Mouse (Mus musculus) CH12.LX (cell line): ENCODE measurements around the gene Gpr68. TPM values are rescaled to one million over a fixed set of nuclear protein-coding genes. Genes with fewer than 3 reads are reported as not detected.

Source experiments
- DNase-seq: peaks from one replicate; pipeline ENCODE4 v3.0.0-alpha.2; 2013; ENCODE audit errors: extremely low read depth
- H3K27ac ChIP-seq: 2 replicates; pipeline ENCODE4 v1.5.1; 2012; ENCODE audit warnings: low read depth, mild to moderate bottlenecking, control low read depth, moderate library complexity; ENCODE audit not compliant: insufficient read depth
- H3K27me3 ChIP-seq: replicated peaks from 2 replicates; pipeline ENCODE3; 2012; ENCODE audit warnings: inconsistent platforms
- H3K36me3 ChIP-seq, 2 experiments: replicated peaks in 1 of 2; 2 replicates each; pipeline versions ENCODE3 to v1.6.1; 2012; ENCODE audit warnings: inconsistent platforms in 1 of 2, low read length in 1 of 2, mild to moderate bottlenecking in 1 of 2, mixed read lengths in 1 of 2, moderate library complexity in 1 of 2; ENCODE audit not compliant: control insufficient read depth in 1 of 2, insufficient read depth in 1 of 2
- H3K4me1 ChIP-seq, 2 experiments: 2 replicates each; pipeline ENCODE4 v1.6.1; 2012; ENCODE audit warnings: inconsistent platforms in 1 of 2, moderate library complexity in 1 of 2; ENCODE audit not compliant: insufficient read depth in 2 of 2, control insufficient read depth in 1 of 2
- H3K4me2 ChIP-seq: 2 replicates; pipeline ENCODE4 v1.6.1; 2012; ENCODE audit warnings: low read depth, mild to moderate bottlenecking, control low read depth; ENCODE audit not compliant: poor library complexity, insufficient read depth, severe bottlenecking
- H3K4me3 ChIP-seq, 3 experiments: fragments of 150-350 bp in 1 of 3; sonication (generic) in 1 of 3; replicated peaks in 1 of 3; 2 replicates each; pipeline versions ENCODE3 to v1.5.1; 2011 to 2012; ENCODE audit warnings: low read depth in 2 of 3, low read length in 2 of 3, mild to moderate bottlenecking in 2 of 3, moderate library complexity in 2 of 3, control low read depth in 1 of 3, improper control_type of control experiment in 1 of 3, inconsistent platforms in 1 of 3, mixed read lengths in 1 of 3; ENCODE audit not compliant: poor library complexity in 1 of 3
- H3K79me2 ChIP-seq: replicated peaks from 2 replicates; pipeline ENCODE4 v1.6.1; 2012; ENCODE audit warnings: mild to moderate bottlenecking, moderate library complexity; ENCODE audit not compliant: control insufficient read depth, poor library complexity, insufficient read depth, severe bottlenecking; ENCODE audit errors: extremely low read depth
- H3K9ac ChIP-seq: 2 replicates; pipeline ENCODE4 v1.6.1; 2012; ENCODE audit warnings: low read depth, mild to moderate bottlenecking, control low read depth, moderate library complexity; ENCODE audit not compliant: insufficient read depth
- H3K9me3 ChIP-seq: replicated peaks from 2 replicates; pipeline ENCODE3; 2012; ENCODE audit warnings: low read length, inconsistent platforms, mixed read lengths
- CTCF ChIP-seq, 2 experiments: IDR thresholded peaks in 1 of 2; conservative IDR thresholded peaks in 1 of 2; 2 replicates each; pipeline ENCODE4 v1.5.1; 2011 to 2012; ENCODE audit warnings: low read depth in 2 of 2, low read length in 2 of 2, improper control_type of control experiment in 1 of 2, inconsistent platforms in 1 of 2, mild to moderate bottlenecking in 1 of 2, moderate library complexity in 1 of 2
- E2F4 ChIP-seq: IDR thresholded peaks from 2 replicates; pipeline ENCODE4 v1.6.1; 2011; ENCODE audit warnings: low read depth, low read length, improper control_type of control experiment; ENCODE audit not compliant: insufficient replicate concordance
- GABPA ChIP-seq: IDR thresholded peaks from 2 replicates; pipeline ENCODE4 v1.6.1; 2012; ENCODE audit warnings: low read depth, low read length, improper control_type of control experiment, inconsistent platforms; ENCODE audit not compliant: insufficient replicate concordance
- HCFC1 ChIP-seq: IDR thresholded peaks from 2 replicates; pipeline ENCODE4 v1.6.1; 2012; ENCODE audit warnings: low read depth, mild to moderate bottlenecking, inconsistent platforms, low read length, improper control_type of control experiment
- IRF4 ChIP-seq: IDR thresholded peaks from 2 replicates; pipeline ENCODE4 v1.6.1; 2014; ENCODE audit warnings: low read depth, mild to moderate bottlenecking, inconsistent platforms, low read length, improper control_type of control experiment
- JUN ChIP-seq: IDR thresholded peaks from 2 replicates; pipeline ENCODE4 v1.6.1; 2011; ENCODE audit warnings: low read depth, mild to moderate bottlenecking, low read length, improper control_type of control experiment, moderate library complexity; ENCODE audit not compliant: insufficient read depth
- JUND ChIP-seq: conservative IDR thresholded peaks from 2 replicates; pipeline ENCODE4 v1.6.1; 2011; ENCODE audit warnings: low read depth, low read length, improper control_type of control experiment
- KAT2A ChIP-seq: IDR thresholded peaks from 2 replicates; pipeline ENCODE4 v1.6.1; 2012; ENCODE audit warnings: low read length, improper control_type of control experiment, inconsistent platforms; ENCODE audit not compliant: insufficient replicate concordance
- MAX ChIP-seq: IDR thresholded peaks from 2 replicates; pipeline ENCODE4 v1.6.1; 2011; ENCODE audit warnings: low read length, improper control_type of control experiment
- MAZ ChIP-seq: IDR thresholded peaks from 2 replicates; pipeline ENCODE4 v1.6.1; 2012; ENCODE audit warnings: low read depth, mild to moderate bottlenecking, inconsistent platforms, low read length, improper control_type of control experiment, moderate library complexity
- MEF2A ChIP-seq: IDR thresholded peaks from 2 replicates; pipeline ENCODE4 v1.6.1; 2014; ENCODE audit warnings: low read depth, mild to moderate bottlenecking, inconsistent platforms, low read length, improper control_type of control experiment, borderline replicate concordance
- MXI1 ChIP-seq: IDR thresholded peaks from 2 replicates; pipeline ENCODE4 v1.6.1; 2011; ENCODE audit warnings: mild to moderate bottlenecking, low read depth, low read length, improper control_type of control experiment
- MYC ChIP-seq: IDR thresholded peaks from 2 replicates; pipeline ENCODE4 v1.6.1; 2011; ENCODE audit warnings: low read depth, mild to moderate bottlenecking, improper control_type of control experiment, low read length
- NELFE ChIP-seq: IDR thresholded peaks from 2 replicates; pipeline ENCODE4 v1.6.1; 2011; ENCODE audit warnings: low read depth, low read length, improper control_type of control experiment
- NRF1 ChIP-seq: IDR thresholded peaks from 2 replicates; pipeline ENCODE4 v1.6.1; 2014; ENCODE audit warnings: low read depth, mild to moderate bottlenecking, inconsistent platforms, low read length, improper control_type of control experiment, moderate library complexity
- POLR2A ChIP-seq: IDR thresholded peaks from 2 replicates; pipeline ENCODE4 v1.6.1; 2011; ENCODE audit warnings: low read depth, mild to moderate bottlenecking, improper control_type of control experiment, low read length
- POLR2AphosphoS2 ChIP-seq: IDR thresholded peaks from 2 replicates; pipeline ENCODE4 v1.6.1; 2011; ENCODE audit warnings: low read depth, low read length, improper control_type of control experiment
- RCOR1 ChIP-seq: conservative IDR thresholded peaks from 2 replicates; pipeline ENCODE4 v1.6.1; 2012; ENCODE audit warnings: low read depth, mild to moderate bottlenecking, inconsistent platforms, low read length, improper control_type of control experiment
- SIN3A ChIP-seq: IDR thresholded peaks from 2 replicates; pipeline ENCODE4 v1.6.1; 2012; ENCODE audit warnings: low read length, improper control_type of control experiment, inconsistent platforms
- SMC3 ChIP-seq: IDR thresholded peaks from 2 replicates; pipeline ENCODE4 v1.6.1; 2011; ENCODE audit warnings: low read depth, low read length, improper control_type of control experiment
- TBP ChIP-seq: conservative IDR thresholded peaks from 2 replicates; pipeline ENCODE4 v1.6.1; 2011; ENCODE audit warnings: low read depth, low read length, improper control_type of control experiment
- TCF12 ChIP-seq: IDR thresholded peaks from 2 replicates; pipeline ENCODE4 v1.6.1; 2014; ENCODE audit warnings: low read depth, mild to moderate bottlenecking, inconsistent platforms, low read length, improper control_type of control experiment
- UBTF ChIP-seq: IDR thresholded peaks from 2 replicates; pipeline ENCODE4 v1.6.1; 2012; ENCODE audit warnings: low read depth, mild to moderate bottlenecking, inconsistent platforms, low read length, improper control_type of control experiment, moderate library complexity
- USF1 ChIP-seq: IDR thresholded peaks from 2 replicates; pipeline ENCODE4 v1.6.1; 2014; ENCODE audit warnings: low read depth, mild to moderate bottlenecking, inconsistent platforms, low read length, improper control_type of control experiment
- USF2 ChIP-seq: conservative IDR thresholded peaks from 2 replicates; pipeline ENCODE4 v1.6.1; 2011; ENCODE audit warnings: low read depth, low read length, improper control_type of control experiment
- ZC3H11A ChIP-seq: IDR thresholded peaks from 2 replicates; pipeline ENCODE4 v1.6.1; 2012; ENCODE audit warnings: low read depth, mild to moderate bottlenecking, inconsistent platforms, low read length, improper control_type of control experiment
- ZKSCAN1 ChIP-seq: IDR thresholded peaks from 2 replicates; pipeline ENCODE4 v1.6.1; 2012; ENCODE audit warnings: low read depth, inconsistent platforms, low read length, improper control_type of control experiment, borderline replicate concordance
- ZMIZ1 ChIP-seq: IDR thresholded peaks from 2 replicates; pipeline ENCODE4 v1.6.1; 2012; ENCODE audit warnings: low read depth, mild to moderate bottlenecking, inconsistent platforms, low read length, improper control_type of control experiment
- ZNF384 ChIP-seq: IDR thresholded peaks from 2 replicates; pipeline ENCODE4 v1.6.1; 2012; ENCODE audit warnings: low read depth, low read length, improper control_type of control experiment, inconsistent platforms
- dilution Hi-C: fragments of 300-500 bp; cut with MboI; formaldehyde crosslinking; loops from 2 replicates; pipeline ENCODE4 v1.14.3; 2020; ENCODE audit warnings: low sequenced_read_pairs; ENCODE audit not compliant: extremely low pct_unique_long_range_greater_than_20kb, extremely low pct_ligation_motif_present
- in situ Hi-C: fragments of 300-500 bp; cut with MboI; formaldehyde crosslinking; loops from 3 replicates; pipeline ENCODE4 v1.14.3; 2019; ENCODE audit warnings: low sequenced_read_pairs, low pct_ligation_motif_present, low pct_unique_long_range_greater_than_20kb, mixed read lengths
- polyA plus RNA-seq: library from polyadenylated mRNA; unstranded; fragments of >175 nt; gene quantifications from 2 replicates; pipeline ENCODE4 v1.2.1, GENCODE M21; 2012; ENCODE audit warnings: low read depth; ENCODE audit not compliant: insufficient read length
- total RNA-seq, 2 experiments: library from RNA; depleted of rRNA; stranded (reverse); fragments of 300-350 nt in 1 of 2; fragments of >200 nt in 1 of 2; gene quantifications; 2 replicates each; pipeline ENCODE4 v1.2.3; 2012 to 2014

The Gpr68 gene
- total and polyA plus RNA-seq, 3 experiments, result 1.2 to 4.2 (median 1.5) TPM

- no peak for DNase-seq
- dilution Hi-C loops, result no loop called here
Observed at GRCm38 (mm10) chr12:100901386-100901785, 6.6 kb downstream of the Gpr68 start.

DNA sequence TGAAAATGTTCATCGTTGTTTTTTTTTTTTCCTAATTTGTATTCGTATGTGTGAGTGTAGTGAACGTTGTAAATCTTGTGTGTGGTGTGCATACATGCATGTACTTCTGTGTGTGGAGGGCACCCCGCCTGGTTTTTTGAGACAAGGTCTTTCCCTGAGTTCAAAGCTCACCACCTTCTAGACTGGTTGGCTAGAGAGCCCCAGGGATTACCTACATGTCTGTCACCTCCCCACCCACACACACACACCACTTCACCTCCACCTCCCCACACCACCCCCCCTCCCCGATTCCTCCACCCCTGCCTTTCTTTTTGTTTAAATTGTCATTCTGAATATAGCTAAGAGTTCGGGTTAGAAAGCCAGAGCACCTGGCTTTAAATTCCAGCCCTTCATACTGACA is 7.1 kb downstream of the Gpr68 start:
- dilution Hi-C loops, result no loop called here
- H3K36me3 ChIP-seq, result no peaks in the 10 kb centered on the region
- no peaks in the 10 kb centered on the region for H3K79me2 ChIP-seq
- no peaks in the 10 kb centered on the region for H3K9me3 ChIP-seq
- no peak overlapping the region for H3K4me3 ChIP-seq
- in situ Hi-C loops, result no loop called here
- TF ChIP-seq MYC, result no peak
- no peak for TF ChIP-seq USF2
- no peak for TF ChIP-seq ZMIZ1
- TF ChIP-seq ZKSCAN1, result no peak
- no peak for TF ChIP-seq ZNF384
- no peak for TF ChIP-seq MAX
- no peak for TF ChIP-seq TCF12
- TF ChIP-seq NELFE, result no peak
- TF ChIP-seq USF1, result no peak
- TF ChIP-seq POLR2A, result no peak
- TF ChIP-seq JUN, result no peak
- TF ChIP-seq JUND, result no peak
- no peak for TF ChIP-seq NRF1
- TF ChIP-seq E2F4, result no peak
- no peak for TF ChIP-seq TBP
- no peak for TF ChIP-seq HCFC1
- TF ChIP-seq POLR2AphosphoS2, result no peak
- TF ChIP-seq, all 38 proteins: peak for 0
- no peak overlapping the region for H3K4me2 ChIP-seq
- H3K4me1 ChIP-seq, result peaks cover 14 to 78% of the 10 kb centered on the region in 2 experiments
- DNase-seq, result no peak
- no peak overlapping the region for H3K27ac ChIP-seq
- H3K9ac ChIP-seq, result no peak overlapping the region
- no peaks in the 10 kb centered on the region for H3K27me3 ChIP-seq

More at GRCm38 (mm10) chr12:100901386-100901785, 6.6 kb downstream of the Gpr68 start:
- H3K4me3 ChIP-seq, result no peak overlapping the region
- TF ChIP-seq JUND (no peak), MAZ (no peak), ZC3H11A (no peak), GABPA (no peak), MXI1 (no peak), UBTF (no peak), KAT2A (no peak), MYC (no peak), CTCF (conservative IDR thresholded peaks at IDR 0.05 in 1 of 2, IDR thresholded peaks at IDR 0.05 in 1 of 2; ENCODE audit: low read depth in 2 of 2, low read length in 2 of 2) (no peak), MAX (no peak), SMC3 (no peak), E2F4 (no peak), SIN3A (no peak), TCF12 (no peak), MEF2A (no peak), JUN (no peak), HCFC1 (no peak), IRF4 (no peak), RCOR1 (no peak), USF1 (no peak)
- no peaks in the 10 kb centered on the region for H3K27me3 ChIP-seq
- H3K36me3 ChIP-seq, result no peaks in the 10 kb centered on the region
- H3K27ac ChIP-seq, result no peak overlapping the region
- H3K4me1 ChIP-seq, result peaks cover 14 to 78% of the 10 kb centered on the region in 2 experiments
- in situ Hi-C loops, result no loop called here
- H3K9ac ChIP-seq, result no peak overlapping the region
- no peak overlapping the region for H3K4me2 ChIP-seq
- no peaks in the 10 kb centered on the region for H3K79me2 ChIP-seq
- no peaks in the 10 kb centered on the region for H3K9me3 ChIP-seq
